Mouse (Mus musculus) megakaryocyte, embryonic 14.5 days (primary cell): ENCODE data around the gene Rab5a.

Experiments used
- FLI1 ChIP-seq: IDR thresholded peaks from 2 replicates; pipeline ENCODE4 v1.6.1; 2012; ENCODE audit warnings: low read length, inconsistent platforms, mixed read lengths
- GATA1 ChIP-seq: IDR thresholded peaks from 3 replicates; pipeline ENCODE4 v1.6.1; 2012; ENCODE audit warnings: mixed read lengths, low read length, inconsistent platforms, borderline replicate concordance

DNA sequence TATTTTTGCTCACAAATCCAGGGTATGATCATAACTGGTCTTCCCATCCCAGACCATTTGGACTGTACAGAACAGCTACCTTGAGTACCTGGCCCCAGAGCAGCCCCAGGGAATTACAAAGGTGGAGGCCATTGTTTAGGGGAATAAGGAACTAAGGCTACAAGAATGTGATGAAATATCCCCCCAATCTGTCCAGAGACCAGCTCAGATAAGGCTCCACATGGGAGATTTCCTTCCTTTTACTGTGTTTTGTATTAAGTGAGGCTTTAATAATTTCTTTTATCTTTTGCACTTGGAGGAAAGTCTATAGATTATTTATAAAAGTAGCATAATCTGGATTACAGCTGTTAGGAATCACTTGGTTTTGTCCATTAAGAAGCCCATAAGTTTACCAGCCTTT lies 10.3 kb upstream of the Rab5a start:
- TF ChIP-seq GATA1: no peak
- TF ChIP-seq FLI1: no peak
